Mouse (Mus musculus) erythroblast, embryonic 14.5 days (primary cell): ENCODE measurements at regions not wholly inside any gene's neighbourhood (a gene's known extent, or its start where the extent isn't known, plus 50 kb on each side); places are given as distances from the start of the nearest gene placed in this dataset.

Experiments
- GATA1 ChIP-seq: IDR thresholded peaks from 2 replicates; pipeline ENCODE4 v1.6.1; 2012; ENCODE audit warnings: low read length, inconsistent platforms, mixed read lengths
- TAL1 ChIP-seq: IDR thresholded peaks from 3 replicates; pipeline ENCODE4 v1.6.1; 2012; ENCODE audit warnings: low read length, inconsistent platforms, mixed read lengths

DNA sequence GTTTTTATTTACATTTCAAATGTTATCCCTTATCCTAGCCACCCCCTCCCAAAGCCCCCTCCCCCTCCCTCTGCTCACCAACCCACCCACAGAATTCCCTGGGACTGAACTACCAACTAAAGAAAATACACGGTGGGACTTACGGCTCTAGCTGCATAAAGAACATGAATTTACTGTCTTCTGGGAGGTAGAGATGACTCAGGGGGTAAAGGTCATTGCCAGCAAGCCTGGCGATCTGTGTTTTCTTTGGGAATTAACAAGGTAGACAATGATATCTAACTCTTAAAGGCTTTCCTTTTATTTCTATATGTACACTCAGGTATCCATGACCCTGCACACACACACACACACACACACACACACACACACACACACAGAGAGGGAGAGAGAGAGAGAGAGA lies 521.9 kb upstream of the Cntn5 start:
- TF ChIP-seq TAL1: no peak
- TF ChIP-seq GATA1: no peak
